Mouse (Mus musculus): ENCODE data around the gene Sh2d3c. TPM values are rescaled to one million over a fixed set of nuclear protein-coding genes. Genes with fewer than 3 reads are reported as not detected.

Sh2d3c gene
- polyA plus RNA-seq, 1 experiment from 2014 or later: 26.7 TPM

- Histone ChIP-seq H3K4me3 (no peak overlapping the region), H3K27ac (replicated peaks) (no peak overlapping the region), H3K27me3 (ENCODE audit: low read depth, poor library complexity, severe bottlenecking) (no peaks in the 10 kb centered on the region), H3K36me3 (peaks cover 20% of the 10 kb centered on the region), H3K4me1 (no peaks in the 10 kb centered on the region), H3K9me3 (replicated peaks) (no peaks in the 10 kb centered on the region)
- 76% methylated on average over 2 of the region's 2 CpGs for WGBS
- DNase-seq (ENCODE audit: low spot score): no peak
Measured at GRCm38 (mm10) chr2:32788581-32788980, 67.7 kb downstream of the Sh2d3c start.

GRCm38 (mm10) chr2:32791297-32791696 lies 70.4 kb downstream of the Sh2d3c start:
- Histone ChIP-seq H3K27me3 (ENCODE audit: low read depth, poor library complexity, severe bottlenecking) (no peaks in the 10 kb centered on the region), H3K9me3 (replicated peaks) (no peaks in the 10 kb centered on the region), H3K27ac (replicated peaks) (no peak overlapping the region), H3K4me1 (no peaks in the 10 kb centered on the region), H3K36me3 (peaks cover 46% of the 10 kb centered on the region), H3K4me3 (no peak overlapping the region)
- no peak for DNase-seq (ENCODE audit: low spot score)
- 91% methylated on average over 6 of the region's 6 CpGs for WGBS

GRCm38 (mm10) chr2:32795748-32796418 lies 75.0 kb downstream of the Sh2d3c start:
- no peaks in the 10 kb centered on the region for H3K27me3 ChIP-seq (ENCODE audit: low read depth, poor library complexity, severe bottlenecking)
- H3K4me1 ChIP-seq: peaks cover 3% of the 10 kb centered on the region; the same call in 1 of the 2 replicates
- no peak overlapping the region for H3K4me3 ChIP-seq
- WGBS: 88% methylated on average over 13 of the region's 13 CpGs
- H3K27ac ChIP-seq (replicated peaks): no peak overlapping the region
- H3K36me3 ChIP-seq: peaks cover 77% of the 10 kb centered on the region
- DNase-seq (ENCODE audit: low spot score): no peak
- no peaks in the 10 kb centered on the region for H3K9me3 ChIP-seq (replicated peaks)

- Histone ChIP-seq H3K4me1 (peaks cover 3% of the 10 kb centered on the region; the same call in 1 of the 2 replicates), H3K4me3 (no peak overlapping the region), H3K27me3 (ENCODE audit: low read depth, poor library complexity, severe bottlenecking) (no peaks in the 10 kb centered on the region), H3K27ac (replicated peaks) (no peak overlapping the region; the same call in 1 of the 2 replicates), H3K9me3 (replicated peaks) (no peaks in the 10 kb centered on the region), H3K36me3 (peaks cover 90% of the 10 kb centered on the region)
- no peak for DNase-seq (ENCODE audit: low spot score)
- 86% methylated on average over 10 of the region's 10 CpGs for WGBS
Measured at GRCm38 (mm10) chr2:32798251-32798962, 77.6 kb downstream of the Sh2d3c start.

MicroRNA genes within 50 kb of the gene (microRNA counts, 519-probe panel; counts per million panel counts)
- not detected for microRNA mmu-miR-2861

Small RNA genes within 50 kb of the gene (microRNA-seq; reads per million reads assigned to microRNA genes)
- gene Gm47291: not detected
- not detected for gene Mir2861
- gene Mir3960: not detected
- not detected for gene Mir8093

Other genes starting within 250 kb of the Sh2d3c start
- gene Fam102a, start 185.7 kb upstream of the Sh2d3c start, polyA plus RNA-seq (2016; fragmentation: Nextera tagmentation; extraction: Ambion mirVana): 6.8 and 7.9 TPM in 2 replicates
- 113 and 116 TPM in 2 replicates for gene Dpm2, start 150.2 kb upstream of the Sh2d3c start, polyA plus RNA-seq (2016; fragmentation: Nextera tagmentation; extraction: Ambion mirVana)
- 1.9 and 2.8 TPM in 2 replicates for gene Pip5kl1, start 146.3 kb upstream of the Sh2d3c start, polyA plus RNA-seq (2016; fragmentation: Nextera tagmentation; extraction: Ambion mirVana)
- gene 9430097D07Rik, start 145.4 kb upstream of the Sh2d3c start, polyA plus RNA-seq (2016; fragmentation: Nextera tagmentation; extraction: Ambion mirVana): 0.17 and 0.22 TPM in 2 replicates
- gene St6galnac4, start 134.0 kb upstream of the Sh2d3c start, polyA plus RNA-seq (2016; fragmentation: Nextera tagmentation; extraction: Ambion mirVana): 15.9 and 17.1 TPM in 2 replicates
- 10.8 and 11.9 TPM in 2 replicates for gene St6galnac6, start 121.3 kb upstream of the Sh2d3c start, polyA plus RNA-seq (2016; fragmentation: Nextera tagmentation; extraction: Ambion mirVana)
- 26.4 and 30.3 TPM in 2 replicates for gene Ak1, start 99.3 kb upstream of the Sh2d3c start, polyA plus RNA-seq (2016; fragmentation: Nextera tagmentation; extraction: Ambion mirVana)
- 25.6 and 29.2 TPM in 2 replicates for gene Eng, start 74.5 kb upstream of the Sh2d3c start, polyA plus RNA-seq (2016; fragmentation: Nextera tagmentation; extraction: Ambion mirVana)
- gene Fpgs, start 16.9 kb upstream of the Sh2d3c start, polyA plus RNA-seq (2016; fragmentation: Nextera tagmentation; extraction: Ambion mirVana): 25.6 and 27.9 TPM in 2 replicates
- gene Cdk9, start 8.0 kb upstream of the Sh2d3c start, polyA plus RNA-seq (2016; fragmentation: Nextera tagmentation; extraction: Ambion mirVana): 119 and 132 TPM in 2 replicates
- 0.94 and 2.1 TPM in 2 replicates for gene 6330409D20Rik, start 20.0 kb downstream of the Sh2d3c start, polyA plus RNA-seq (2016; fragmentation: Nextera tagmentation; extraction: Ambion mirVana)
- 59.2 and 59.8 TPM in 2 replicates for gene Tor2a, start 36.2 kb downstream of the Sh2d3c start, polyA plus RNA-seq (2016; fragmentation: Nextera tagmentation; extraction: Ambion mirVana)
- gene Ttc16, start 54.6 kb downstream of the Sh2d3c start, polyA plus RNA-seq (2016; fragmentation: Nextera tagmentation; extraction: Ambion mirVana): 0.31 TPM in 2 replicates
- gene Ptrh1, start 54.7 kb downstream of the Sh2d3c start, polyA plus RNA-seq (2016; fragmentation: Nextera tagmentation; extraction: Ambion mirVana): 5.2 TPM in 2 replicates
- gene Cfap157, start 63.4 kb downstream of the Sh2d3c start, polyA plus RNA-seq (2016; fragmentation: Nextera tagmentation; extraction: Ambion mirVana): 0.90 and 1.2 TPM in 2 replicates
- gene Stxbp1, start 126.2 kb downstream of the Sh2d3c start, polyA plus RNA-seq (2016; fragmentation: Nextera tagmentation; extraction: Ambion mirVana): 31.4 and 45.6 TPM in 2 replicates
- gene Fam129b, start 155.1 kb downstream of the Sh2d3c start, polyA plus RNA-seq (2016; fragmentation: Nextera tagmentation; extraction: Ambion mirVana): 23.5 and 25.5 TPM in 2 replicates
- gene Rpl12, start 240.5 kb downstream of the Sh2d3c start, polyA plus RNA-seq (2016; fragmentation: Nextera tagmentation; extraction: Ambion mirVana): 144 and 172 TPM in 2 replicates
- gene Lrsam1, start 240.6 kb downstream of the Sh2d3c start, polyA plus RNA-seq (2016; fragmentation: Nextera tagmentation; extraction: Ambion mirVana): 9.8 and 12.9 TPM in 2 replicates